17 mouse cellular contexts compared by ENCODE assay signal in genomic region chr17:26708499-26708898, GRCm38 (mm10). TPM values are rescaled to one million over a fixed set of nuclear protein-coding genes. Genes with fewer than 3 reads are reported as not detected.
A peak's percentile ranks its signal among the peaks of the same experiment; 100 is the strongest.
DNase-seq lines count a peak whose midpoint lies in the region; TF ChIP-seq lines count a peak whose summit lies in the region.
"Had no signal": no experiment of that assay in that cellular context is flagged by ENCODE, and none has a peak within 500 bp of the region (broad histone marks: within the 10 kb centered on the region; RNA-seq: fewer than 3 reads in every experiment).

No protein-coding gene starts in this region.

- no peaks in the 10 kb centered on the region for H3K27me3 ChIP-seq in hindbrain, embryonic 10.5 days (ENCODE audit: insufficient read depth, poor library complexity, severe bottlenecking)
- H3K27me3 ChIP-seq: embryonic facial prominence, embryonic 15.5 days; heart, embryonic 12.5 days; hindbrain, embryonic 15.5 days had no signal

- peaks cover 5% of the 10 kb centered on the region for H3K4me1 ChIP-seq in hindbrain, embryonic 10.5 days (replicated peaks)
- H3K4me1 ChIP-seq: embryonic facial prominence, embryonic 15.5 days; forebrain, embryonic 10.5 days had no signal

- H3K36me3 ChIP-seq in hindbrain, embryonic 10.5 days: no peaks in the 10 kb centered on the region
- H3K36me3 ChIP-seq: embryonic facial prominence, embryonic 15.5 days; forebrain, embryonic 10.5 days had no signal

- H3K27ac ChIP-seq in layer of hippocampus, adult 2 months: peak overlapping the region; percentile 90
- H3K27ac ChIP-seq in hindbrain, embryonic 10.5 days: no peak overlapping the region
- H3K27ac ChIP-seq: embryonic facial prominence, embryonic 15.5 days; forebrain, embryonic 10.5 days; gastrocnemius, adult 2 months had no signal

- intact Hi-C loops in left cerebral cortex, postnatal 4 days (cut with DNase I): no loop called here

- no peaks in the 10 kb centered on the region for H3K9me3 ChIP-seq in hindbrain, embryonic 10.5 days
- H3K9me3 ChIP-seq: embryonic facial prominence, embryonic 15.5 days; forebrain, embryonic 10.5 days; hindbrain, embryonic 15.5 days had no signal

- no peak for TF ChIP-seq CTCF in layer of hippocampus, adult 2 months (conservative IDR thresholded peaks at IDR 0.05)

- DNase-seq in cerebellum, adult 11-12 months: peak; percentile 65
- no peak for DNase-seq in cerebellum, adult 11 months
- no peak for DNase-seq in layer of hippocampus, adult 2 months (ENCODE audit: low spot score in 2 of 2)
- no peak for DNase-seq in layer of hippocampus, postnatal 25 days (ENCODE audit: extremely low spot score in 1 of 2, low spot score in 1 of 2)
- DNase-seq in cerebellum, postnatal 36 days: peak; percentile 41 to 54
- no peak for DNase-seq in hindbrain, embryonic 10.5 days (ENCODE audit: low spot score)
- DNase-seq in left cerebral cortex, postnatal 4 days: no peak
- DNase-seq: adrenal gland, postnatal 10 days; B cell, adult 2 months; embryo, embryonic 11 days; gastrocnemius, adult 2 months; gastrocnemius, postnatal 25 days had no signal

- no peak overlapping the region for H3K4me3 ChIP-seq in layer of hippocampus, adult 2 months
- H3K4me3 ChIP-seq in hindbrain, embryonic 10.5 days: no peak overlapping the region
- H3K4me3 ChIP-seq: embryonic facial prominence, embryonic 15.5 days; erythroblast, embryonic 14.5 days; forebrain, embryonic 10.5 days; gastrocnemius, adult 2 months; heart, embryonic 12.5 days; hindbrain, embryonic 15.5 days had no signal

RNA-seq across cellular contexts. Expression of gene Crebrf, which starts 7.0 kb away (rescaled TPM):
- 100 to 1,000 TPM; 127 to 134 TPM for total RNA-seq in layer of hippocampus, adult 2 months (2021)
- total RNA-seq in layer of hippocampus, postnatal 25 days (2021): 10 to 100 TPM; 69.0 to 70.2 TPM
- 3.4 and 4.6 TPM in 2 replicates for polyA plus RNA-seq in hindbrain, embryonic 10.5 days (2016; fragmentation: Nextera tagmentation; extraction: Ambion mirVana)
- total RNA-seq in left cerebral cortex, postnatal 4 days (2021): 10 to 100 TPM; 25.8 to 26.5 TPM

RNA-seq across cellular contexts. Expression of gene Atp6v0e, which starts 45.5 kb away (rescaled TPM):
- 10 to 100 TPM; 47.0 to 56.7 TPM for total RNA-seq in layer of hippocampus, adult 2 months (2021)
- 10 to 100 TPM; 42.8 to 55.1 TPM for total RNA-seq in layer of hippocampus, postnatal 25 days (2021)
- 140 and 149 TPM in 2 replicates for polyA plus RNA-seq in hindbrain, embryonic 10.5 days (2016; fragmentation: Nextera tagmentation; extraction: Ambion mirVana)
- 10 to 100 TPM; 29.4 to 31.3 TPM for total RNA-seq in left cerebral cortex, postnatal 4 days (2021)

Comparison
In these comparisons a context has a peak if more than half of its experiments do, and no peak if none do; other contexts are left out.
1. DNase-seq: peak in cerebellum, adult 11-12 months (single experiment) and cerebellum, postnatal 36 days (2 of 2); none in cerebellum, adult 11 months (single experiment), layer of hippocampus, adult 2 months (0 of 2), layer of hippocampus, postnatal 25 days (0 of 2), hindbrain, embryonic 10.5 days (single experiment) and left cerebral cortex, postnatal 4 days (single experiment).